ENCODE assay signal across 8 mouse cellular contexts in the genomic region with DNA sequence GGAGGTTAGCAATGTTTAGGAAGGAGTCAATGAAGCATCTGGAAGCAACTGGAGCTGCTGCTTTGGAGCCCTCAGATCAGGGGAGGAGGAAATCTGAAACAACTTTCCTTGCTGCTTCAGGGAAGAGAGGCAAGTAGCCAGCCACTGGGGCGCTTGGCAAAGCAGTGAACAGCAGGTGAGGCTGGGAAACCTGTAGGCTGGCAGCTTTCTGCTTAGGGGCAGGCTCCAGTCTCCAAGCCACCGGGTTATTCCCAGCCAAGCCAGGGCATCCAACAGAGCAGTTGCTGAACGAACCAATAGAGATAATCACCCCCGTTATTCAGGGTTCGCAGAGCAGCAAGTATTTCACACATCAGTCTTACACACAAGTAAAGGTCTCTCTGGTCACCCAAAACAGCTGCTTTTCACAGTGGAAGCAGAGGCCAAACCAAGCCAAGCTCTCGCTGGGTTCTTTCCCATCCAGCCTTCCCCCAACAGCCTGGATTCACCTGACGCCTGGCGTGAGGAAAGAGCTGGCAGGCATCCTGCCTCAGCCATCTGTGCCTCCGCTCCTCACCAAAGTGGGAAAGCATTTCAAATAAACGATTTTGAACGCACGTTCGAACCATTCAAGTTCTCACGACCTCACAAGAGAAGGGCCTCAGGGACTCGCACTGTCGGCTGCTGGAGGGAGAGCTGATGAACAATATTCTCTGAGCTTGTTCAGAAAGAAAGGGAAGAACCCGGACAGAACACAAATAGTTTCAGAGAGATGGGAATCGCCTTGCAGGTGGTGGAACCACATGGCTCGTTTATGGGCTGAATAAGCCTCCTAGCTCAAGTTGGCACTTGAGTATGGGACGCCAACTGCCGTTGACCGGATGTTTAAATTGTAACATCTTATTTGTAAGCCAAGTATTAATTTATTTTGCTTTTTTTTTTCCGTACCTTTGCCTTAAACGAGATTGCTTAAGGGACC.
DNase-seq lines count a peak whose midpoint lies in the region.

No protein-coding gene starts in this region.

- intact Hi-C loops in left cerebral cortex, postnatal 25 days (cut with DNase I): no loop called here
- intact Hi-C loops in heart, postnatal 10 days (cut with DNase I): no loop called here

- DNase-seq in embryo, embryonic 9.5 days (ENCODE audit: extremely low spot score): peak; percentile 9
- DNase-seq in embryo, embryonic 10 days (ENCODE audit: low spot score): no peak
- DNase-seq in cerebellum, adult 9-11 months: peak; percentile 98
- peak; percentile 12 to 14 for DNase-seq in frontal cortex, postnatal 25 days (ENCODE audit: low spot score in 2 of 2)
- peak; percentile 44 to 66 for DNase-seq in left cerebral cortex, postnatal 25 days (ENCODE audit: low spot score in 2 of 2)
- no peak for DNase-seq in thymus, postnatal 4 days
- no peak for DNase-seq in heart, postnatal 10 days
- no peak for DNase-seq in urinary bladder, postnatal 4 days (ENCODE audit: low spot score in 2 of 2)

Comparison
In these comparisons a context has a peak if more than half of its experiments do, and no peak if none do; other contexts are left out.
1. DNase-seq: peak in embryo, embryonic 9.5 days (single experiment), cerebellum, adult 9-11 months (single experiment), frontal cortex, postnatal 25 days (2 of 2) and left cerebral cortex, postnatal 25 days (2 of 2); none in embryo, embryonic 10 days (single experiment), thymus, postnatal 4 days (single experiment), heart, postnatal 10 days (0 of 2) and urinary bladder, postnatal 4 days (0 of 2).